Mouse (Mus musculus): Measurements from ENCODE around the gene Sntb2. TPM values are rescaled to one million over a fixed set of nuclear protein-coding genes. Genes with fewer than 3 reads are reported as not detected.
"Not testable (repeated sequence)": the region's sequence is repeated elsewhere in the genome, so short reads cannot be mapped to it uniquely, and the experiment has no call there.

Sntb2 gene
- polyA plus RNA-seq, 1 experiment from 2014 or later = 7.1 TPM

- no peak overlapping the region for H3K4me3 ChIP-seq
- WGBS = 97% methylated on average over 10 of the region's 10 CpGs
- no peaks in the 10 kb centered on the region for H3K9me3 ChIP-seq
- no peak overlapping the region for H3K27ac ChIP-seq (replicated peaks)
- no peaks in the 10 kb centered on the region for H3K4me1 ChIP-seq (replicated peaks)
- peaks cover 82% of the 10 kb centered on the region for H3K36me3 ChIP-seq
- no peak overlapping the region for H3K4me2 ChIP-seq
- H3K27me3 ChIP-seq = no peaks in the 10 kb centered on the region
- no peak for ATAC-seq (ENCODE audit: low read depth)
- H3K9ac ChIP-seq = no peak overlapping the region
Measured at GRCm38 (mm10) chr8:106913631-106914030, 21.9 kb upstream of the Sntb2 start.

- H3K9ac ChIP-seq = no peak overlapping the region
- no peak overlapping the region for H3K4me3 ChIP-seq
- no peak overlapping the region for H3K27ac ChIP-seq (replicated peaks)
- peaks cover 82% of the 10 kb centered on the region for H3K36me3 ChIP-seq
- H3K4me2 ChIP-seq = no peak overlapping the region
- no peaks in the 10 kb centered on the region for H3K27me3 ChIP-seq
- H3K4me1 ChIP-seq (replicated peaks) = no peaks in the 10 kb centered on the region
- no peaks in the 10 kb centered on the region for H3K9me3 ChIP-seq
- WGBS = 93% methylated on average over 8 of the region's 8 CpGs
- no peak for ATAC-seq (ENCODE audit: low read depth)
Measured at GRCm38 (mm10) chr8:106919721-106920394, 15.7 kb upstream of the Sntb2 start.

- ATAC-seq (ENCODE audit: low read depth) = no peak
- 99% methylated on average over 5 of the region's 5 CpGs for WGBS
Measured at GRCm38 (mm10) chr8:106920395-106920741, 15.2 kb upstream of the Sntb2 start.

GRCm38 (mm10) chr8:106924057-106924456 lies 11.5 kb upstream of the Sntb2 start:
- Histone ChIP-seq H3K9ac (no peak overlapping the region), H3K27ac (replicated peaks) (no peak overlapping the region), H3K4me3 (no peak overlapping the region), H3K4me2 (no peak overlapping the region), H3K36me3 (peaks cover 40% of the 10 kb centered on the region), H3K9me3 (no peaks in the 10 kb centered on the region), H3K4me1 (replicated peaks) (no peaks in the 10 kb centered on the region), H3K27me3 (no peaks in the 10 kb centered on the region)
- 89% methylated on average over 4 of the region's 4 CpGs for WGBS
- no peak for ATAC-seq (ENCODE audit: low read depth)

More at GRCm38 (mm10) chr8:106920395-106920741, 15.2 kb upstream of the Sntb2 start:
- no peaks in the 10 kb centered on the region for H3K27me3 ChIP-seq
- H3K4me2 ChIP-seq = no peak overlapping the region
- no peak overlapping the region for H3K9ac ChIP-seq
- peaks cover 77% of the 10 kb centered on the region for H3K36me3 ChIP-seq
- no peak overlapping the region for H3K27ac ChIP-seq (replicated peaks)
- no peaks in the 10 kb centered on the region for H3K9me3 ChIP-seq
- no peak overlapping the region for H3K4me3 ChIP-seq
- H3K4me1 ChIP-seq (replicated peaks) = no peaks in the 10 kb centered on the region

DNA sequence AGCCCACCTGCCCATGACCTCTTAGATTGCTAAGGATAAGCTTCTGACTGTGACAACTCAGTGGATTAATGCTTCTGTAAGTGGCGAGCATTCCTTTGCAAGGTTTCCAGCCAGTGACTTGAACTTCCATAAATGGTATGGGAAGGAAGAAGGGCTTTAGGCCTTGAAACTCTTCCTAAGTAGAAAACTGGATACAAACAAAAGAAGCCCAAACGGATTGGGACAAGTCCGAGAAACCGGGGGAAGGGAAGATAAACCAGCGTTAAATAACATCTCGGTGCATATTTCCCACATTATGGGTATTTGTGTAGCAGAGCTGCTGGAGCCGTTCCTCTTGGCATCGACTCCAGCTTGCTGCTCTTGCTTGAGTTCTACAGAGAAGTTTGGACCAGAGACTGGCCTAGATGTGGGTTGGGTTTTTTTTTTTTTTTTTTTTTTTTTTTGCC lies 10.6 kb upstream of the Sntb2 start:
- H3K27ac ChIP-seq (replicated peaks) = no peak overlapping the region
- peaks cover 31% of the 10 kb centered on the region for H3K36me3 ChIP-seq
- H3K9me3 ChIP-seq = no peaks in the 10 kb centered on the region
- H3K27me3 ChIP-seq = 0 out of 2 replicates have a peak, but pooled peaks cover under 1% of the 10 kb centered on the region
- H3K4me1 ChIP-seq (replicated peaks) = no peaks in the 10 kb centered on the region
- no peak for ATAC-seq (ENCODE audit: low read depth)
- 89% methylated on average over 8 of the region's 8 CpGs for WGBS
- no peak overlapping the region for H3K9ac ChIP-seq
- H3K4me3 ChIP-seq = no peak overlapping the region
- H3K4me2 ChIP-seq = no peak overlapping the region

DNA sequence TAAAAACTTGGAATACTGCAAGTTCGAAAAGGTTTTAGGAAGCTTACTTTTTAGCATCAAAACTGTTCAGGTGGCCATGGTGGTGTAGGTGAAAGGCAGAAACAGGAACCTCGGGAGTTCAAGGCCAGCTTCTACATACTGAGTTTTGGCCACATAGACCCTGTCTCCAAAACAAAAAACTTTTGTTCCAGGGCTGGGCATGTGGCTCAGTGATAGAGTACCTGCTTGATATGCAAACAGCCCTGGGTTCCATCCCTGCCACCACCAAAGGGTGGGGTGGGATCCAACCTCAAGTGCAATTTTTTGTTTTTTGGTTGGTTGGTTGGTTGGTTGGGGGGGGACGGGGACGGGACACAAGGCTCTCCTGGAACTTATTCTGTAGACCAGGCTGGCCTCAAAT lies 10.1 kb upstream of the Sntb2 start:
- Histone ChIP-seq H3K4me2 (no peak overlapping the region), H3K4me1 (replicated peaks) (no peaks in the 10 kb centered on the region), H3K9ac (no peak overlapping the region), H3K9me3 (no peaks in the 10 kb centered on the region), H3K27ac (replicated peaks) (no peak overlapping the region), H3K36me3 (peaks cover 26% of the 10 kb centered on the region), H3K4me3 (no peak overlapping the region), H3K27me3 (peaks cover 5% of the 10 kb centered on the region; the same call in 1 of the 2 replicates)
- no peak for ATAC-seq (ENCODE audit: low read depth)
- 91% methylated on average over 4 of the region's 4 CpGs for WGBS

- Histone ChIP-seq H3K27me3 (peaks cover 19% of the 10 kb centered on the region), H3K27ac (replicated peaks) (no peak overlapping the region), H3K9ac (no peak overlapping the region), H3K4me2 (no peak overlapping the region), H3K4me3 (no peak overlapping the region), H3K36me3 (peaks cover 12% of the 10 kb centered on the region), H3K4me1 (replicated peaks) (peaks cover 6% of the 10 kb centered on the region), H3K9me3 (no peaks in the 10 kb centered on the region)
- 65% methylated on average over 4 of the region's 4 CpGs for WGBS
- no peak for ATAC-seq (ENCODE audit: low read depth)
Measured at GRCm38 (mm10) chr8:106927247-106927646, 8.3 kb upstream of the Sntb2 start.

- H3K9me3 ChIP-seq; H3K4me2 ChIP-seq; ATAC-seq (ENCODE audit: low read depth); H3K36me3 ChIP-seq; H3K27ac ChIP-seq (replicated peaks); H3K4me3 ChIP-seq; H3K9ac ChIP-seq: not testable (repeated sequence)
- Histone ChIP-seq H3K27me3 (peaks cover 28% of the 10 kb centered on the region), H3K4me1 (replicated peaks) (peaks cover 13% of the 10 kb centered on the region)
- WGBS = 93% methylated on average over 11 of the region's 11 CpGs
Measured at GRCm38 (mm10) chr8:106928182-106928581, 7.4 kb upstream of the Sntb2 start.

GRCm38 (mm10) chr8:106929155-106929913 lies 6.2 kb upstream of the Sntb2 start:
- H3K36me3 ChIP-seq = no peaks in the 10 kb centered on the region
- no peaks in the 10 kb centered on the region for H3K9me3 ChIP-seq
- H3K27ac ChIP-seq (replicated peaks) = no peak overlapping the region
- no peak overlapping the region for H3K4me3 ChIP-seq
- H3K27me3 ChIP-seq = peaks cover 37% of the 10 kb centered on the region
- H3K4me2 ChIP-seq = no peak overlapping the region
- H3K9ac ChIP-seq = no peak overlapping the region
- peaks cover 13% of the 10 kb centered on the region for H3K4me1 ChIP-seq (replicated peaks)
- 48% methylated on average over 6 of the region's 6 CpGs for WGBS
- ATAC-seq (ENCODE audit: low read depth) = no peak

- H3K4me2 ChIP-seq = no peak overlapping the region
Measured at GRCm38 (mm10) chr8:106929921-106930320, 5.6 kb upstream of the Sntb2 start.

GRCm38 (mm10) chr8:106932376-106933065 lies 3.0 kb upstream of the Sntb2 start:
- Histone ChIP-seq H3K4me3 (peak overlapping the region; percentile 12), H3K9ac (peak overlapping the region; percentile 43; the same call in 1 of the 2 replicates), H3K4me2 (peak overlapping the region; percentile 47), H3K4me1 (replicated peaks) (peaks cover 22% of the 10 kb centered on the region), H3K27me3 (peaks cover 41% of the 10 kb centered on the region), H3K27ac (replicated peaks) (no peak overlapping the region), H3K9me3 (no peaks in the 10 kb centered on the region), H3K36me3 (no peaks in the 10 kb centered on the region)
- ATAC-seq (ENCODE audit: low read depth) = no peak
- 15% methylated on average over 22 of the region's 22 CpGs for WGBS

More at GRCm38 (mm10) chr8:106929921-106930320, 5.6 kb upstream of the Sntb2 start:
- H3K27me3 ChIP-seq = peaks cover 41% of the 10 kb centered on the region
- 77% methylated on average over 5 of the region's 5 CpGs for WGBS
- no peak overlapping the region for H3K27ac ChIP-seq (replicated peaks)
- H3K9me3 ChIP-seq = no peaks in the 10 kb centered on the region
- ATAC-seq (ENCODE audit: low read depth) = no peak
- H3K4me1 ChIP-seq (replicated peaks) = peaks cover 13% of the 10 kb centered on the region
- H3K4me3 ChIP-seq = no peak overlapping the region
- no peaks in the 10 kb centered on the region for H3K36me3 ChIP-seq
- H3K9ac ChIP-seq = no peak overlapping the region

- WGBS = 83% methylated on average over 4 of the region's 4 CpGs
- Histone ChIP-seq H3K4me2 (no peak overlapping the region), H3K27ac (replicated peaks) (no peak overlapping the region), H3K36me3 (no peaks in the 10 kb centered on the region), H3K9me3 (no peaks in the 10 kb centered on the region), H3K9ac (no peak overlapping the region), H3K4me1 (replicated peaks) (peaks cover 29% of the 10 kb centered on the region), H3K4me3 (no peak overlapping the region), H3K27me3 (peaks cover 51% of the 10 kb centered on the region)
- no peak for ATAC-seq (ENCODE audit: low read depth)
Measured at GRCm38 (mm10) chr8:106933506-106934143, 1.9 kb upstream of the Sntb2 start.

Data from neural tube, embryonic 13.5 days (tissue).